Mouse (Mus musculus) gastrocnemius, adult 18-20 months (tissue): ENCODE data around the gene Sox5. TPM values are rescaled to one million over a fixed set of nuclear protein-coding genes. Genes with fewer than 3 reads are reported as not detected.

Experiments used
- DNase-seq: peaks from one replicate; pipeline ENCODE4 v3.0.0; 2021; ENCODE audit warnings: low spot score
- total RNA-seq, 2 experiments: library from RNA; stranded (reverse); gene quantifications; 2 replicates each; pipeline ENCODE4 v1.2.3; 2021

Gene Sox5
- total RNA-seq, 2 experiments from 2014 or later, result 1.1 to 1.3 TPM

- DNase-seq, result no peak
Observed at GRCm38 (mm10) chr6:143862611-143863110, 919.1 kb downstream of the Sox5 start.

- DNase-seq, result no peak
Observed at GRCm38 (mm10) chr6:143860036-143860435, 921.7 kb downstream of the Sox5 start.

- DNase-seq, result no peak
Observed at GRCm38 (mm10) chr6:143859535-143859934, 922.2 kb downstream of the Sox5 start.

- DNase-seq, result no peak
Observed at GRCm38 (mm10) chr6:143858551-143858950, 923.2 kb downstream of the Sox5 start.

- no peak for DNase-seq
Observed at GRCm38 (mm10) chr6:143857376-143857775, 924.4 kb downstream of the Sox5 start.

- DNase-seq, result no peak
Observed at GRCm38 (mm10) chr6:143855421-143855820, 926.4 kb downstream of the Sox5 start.

GRCm38 (mm10) chr6:143854031-143854430 lies 927.7 kb downstream of the Sox5 start:
- no peak for DNase-seq

- no peak for DNase-seq
Observed at GRCm38 (mm10) chr6:143845761-143846160, 936.0 kb downstream of the Sox5 start.

GRCm38 (mm10) chr6:143844701-143844970 lies 937.1 kb downstream of the Sox5 start:
- DNase-seq, result no peak

- no peak for DNase-seq
Observed at GRCm38 (mm10) chr6:143843933-143844700, 937.7 kb downstream of the Sox5 start.

GRCm38 (mm10) chr6:143841954-143842353 lies 939.8 kb downstream of the Sox5 start:
- no peak for DNase-seq

GRCm38 (mm10) chr6:143841109-143841638 lies 940.6 kb downstream of the Sox5 start:
- DNase-seq, result no peak

GRCm38 (mm10) chr6:143838384-143839076 lies 943.2 kb downstream of the Sox5 start:
- DNase-seq, result no peak

- no peak for DNase-seq
Observed at GRCm38 (mm10) chr6:143835331-143835730, 946.4 kb downstream of the Sox5 start.

GRCm38 (mm10) chr6:143833986-143834385 lies 947.8 kb downstream of the Sox5 start:
- DNase-seq, result no peak

GRCm38 (mm10) chr6:143833182-143833558 lies 948.6 kb downstream of the Sox5 start:
- no peak for DNase-seq

GRCm38 (mm10) chr6:143832483-143833181 lies 949.1 kb downstream of the Sox5 start:
- no peak for DNase-seq

GRCm38 (mm10) chr6:143831246-143831645 lies 950.5 kb downstream of the Sox5 start:
- DNase-seq, result no peak

GRCm38 (mm10) chr6:143830131-143830530 lies 951.6 kb downstream of the Sox5 start:
- no peak for DNase-seq

GRCm38 (mm10) chr6:143826786-143827185 lies 955.0 kb downstream of the Sox5 start:
- no peak for DNase-seq

GRCm38 (mm10) chr6:143825966-143826365 lies 955.8 kb downstream of the Sox5 start:
- no peak for DNase-seq

- no peak for DNase-seq
Observed at GRCm38 (mm10) chr6:143825086-143825485, 956.7 kb downstream of the Sox5 start.
